Mouse (Mus musculus): ENCODE data around the gene Trpm6. TPM values are rescaled to one million over a fixed set of nuclear protein-coding genes. Genes with fewer than 3 reads are reported as not detected.
A peak's percentile ranks its signal among the peaks of the same experiment; 100 is the strongest.

Gene Trpm6
- total RNA-seq, 2 experiments from 2014 or later = 0.20 to 0.25 TPM

GRCm38 (mm10) chr19:18879264-18879663 lies 129.5 kb downstream of the Trpm6 start:
- Histone ChIP-seq H3K27ac (no peak overlapping the region), H3K4me3 (no peak overlapping the region)
- no peak for TF ChIP-seq CTCF (conservative IDR thresholded peaks at IDR 0.05)
- no peak for DNase-seq (ENCODE audit: low spot score in 2 of 2)

- Histone ChIP-seq H3K4me3 (no peak overlapping the region), H3K27ac (no peak overlapping the region)
- DNase-seq (ENCODE audit: low spot score in 2 of 2) = no peak
- TF ChIP-seq CTCF (conservative IDR thresholded peaks at IDR 0.05) = no peak
Observed at GRCm38 (mm10) chr19:18881162-18881561, 131.4 kb downstream of the Trpm6 start.

GRCm38 (mm10) chr19:18887646-18888407 lies 138.0 kb downstream of the Trpm6 start:
- Histone ChIP-seq H3K4me3 (no peak overlapping the region), H3K27ac (peak overlapping the region; percentile 89)
- DNase-seq (ENCODE audit: low spot score in 2 of 2) = no peak
- TF ChIP-seq CTCF (conservative IDR thresholded peaks at IDR 0.05) = no peak

DNA sequence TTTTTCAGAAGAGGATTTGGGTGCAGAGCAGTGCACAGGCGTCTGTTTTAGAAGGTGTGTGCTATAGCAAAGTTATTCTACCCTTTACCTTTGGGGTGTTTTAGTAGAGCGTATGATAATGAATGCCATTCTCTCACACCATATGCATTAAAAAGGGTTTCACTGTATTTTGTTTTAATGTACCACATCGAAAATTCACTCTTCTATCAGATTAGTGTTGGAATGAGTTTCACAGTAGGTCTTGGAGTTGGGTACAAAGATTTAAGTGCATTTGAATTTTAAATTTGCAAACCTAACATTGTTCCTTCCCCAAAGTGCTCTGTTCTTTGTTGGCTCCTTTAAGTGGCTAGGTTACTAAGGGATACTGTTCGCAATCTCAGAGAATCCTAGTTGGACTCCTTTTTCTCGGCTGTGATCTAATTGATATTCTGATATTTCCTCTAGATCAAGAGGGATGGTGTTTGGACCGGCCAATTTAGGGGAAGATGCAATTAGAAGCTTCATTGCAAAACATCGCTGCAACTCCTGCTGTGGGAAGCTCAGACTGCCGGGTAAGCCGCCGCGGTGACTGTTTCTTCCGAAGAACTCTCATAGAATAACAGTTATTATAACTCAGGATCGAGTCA lies 138.8 kb downstream of the Trpm6 start:
- no peak for TF ChIP-seq CTCF (conservative IDR thresholded peaks at IDR 0.05)
- Histone ChIP-seq H3K4me3 (peak overlapping the region; percentile 47), H3K27ac (peak overlapping the region; percentile 89)
- peak; percentile 20 to 60 for DNase-seq (ENCODE audit: low spot score in 2 of 2)

DNA sequence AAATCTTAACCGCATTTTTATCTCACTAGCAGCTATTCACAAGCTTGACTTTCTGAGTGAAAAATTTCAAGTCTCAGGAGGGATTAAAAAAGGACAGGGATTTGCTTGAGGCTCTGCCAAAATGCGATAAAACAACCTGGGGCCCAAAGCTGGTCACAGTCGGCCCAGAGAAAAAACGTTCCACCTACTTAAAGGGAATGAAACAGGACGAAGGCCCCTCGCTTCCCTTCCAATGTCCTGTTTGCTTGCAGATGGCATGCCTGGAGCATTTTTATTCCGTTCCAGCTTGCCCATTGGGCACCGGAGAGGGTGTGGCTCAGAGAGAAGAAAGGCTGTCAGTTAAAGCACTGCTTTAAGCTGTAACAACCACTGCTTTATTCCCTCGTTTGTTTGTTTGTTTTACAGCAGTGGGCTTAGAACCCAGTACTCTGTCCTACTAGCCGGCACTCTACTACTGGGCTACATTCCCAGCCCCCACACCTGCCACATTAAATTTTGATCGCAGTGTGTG lies 139.4 kb downstream of the Trpm6 start:
- DNase-seq (ENCODE audit: low spot score in 2 of 2) = peak; percentile 25 to 62
- TF ChIP-seq CTCF (conservative IDR thresholded peaks at IDR 0.05) = no peak
- Histone ChIP-seq H3K27ac (peak overlapping the region; percentile 89), H3K4me3 (peak overlapping the region; percentile 47)

GRCm38 (mm10) chr19:18889632-18890031 lies 139.8 kb downstream of the Trpm6 start:
- TF ChIP-seq CTCF (conservative IDR thresholded peaks at IDR 0.05) = no peak
- peak overlapping the region; percentile 89 for H3K27ac ChIP-seq
- no peak overlapping the region; the same call in 1 of the 2 replicates for H3K4me3 ChIP-seq
- no peak for DNase-seq (ENCODE audit: low spot score in 2 of 2)

GRCm38 (mm10) chr19:18890216-18890615 lies 140.4 kb downstream of the Trpm6 start:
- TF ChIP-seq CTCF (conservative IDR thresholded peaks at IDR 0.05) = no peak
- peak overlapping the region; percentile 89 for H3K27ac ChIP-seq

DNA sequence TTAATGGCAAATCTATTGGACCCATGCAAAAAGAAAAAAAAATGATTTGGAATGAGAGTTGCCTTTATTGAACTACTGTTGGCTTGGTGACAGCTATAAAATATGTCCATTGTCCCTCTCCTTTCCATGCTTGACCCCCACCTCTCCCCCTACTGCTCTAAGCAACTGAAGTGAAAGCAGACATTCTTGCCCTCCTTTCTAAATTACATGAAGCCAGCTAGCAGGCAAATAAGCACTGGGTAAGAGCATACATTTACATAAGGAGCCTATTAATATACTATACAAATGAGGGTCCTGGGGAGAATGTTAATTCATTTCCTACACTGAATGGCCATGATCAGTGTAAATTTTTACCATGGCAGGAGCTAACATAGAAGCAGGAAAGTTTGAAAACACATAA lies 148.5 kb downstream of the Trpm6 start:
- TF ChIP-seq CTCF (conservative IDR thresholded peaks at IDR 0.05) = no peak
- DNase-seq (ENCODE audit: low spot score in 2 of 2) = no peak

More at GRCm38 (mm10) chr19:18890216-18890615, 140.4 kb downstream of the Trpm6 start:
- DNase-seq (ENCODE audit: low spot score in 2 of 2) = no peak
- H3K4me3 ChIP-seq = no peak overlapping the region

GRCm38 (mm10) chr19:18902041-18902693 lies 152.4 kb downstream of the Trpm6 start:
- peak overlapping the region; percentile 77 for H3K27ac ChIP-seq
- H3K4me3 ChIP-seq = no peak overlapping the region
- TF ChIP-seq CTCF (conservative IDR thresholded peaks at IDR 0.05) = no peak
- DNase-seq (ENCODE audit: low spot score in 2 of 2) = no peak

More for the DNA sequence above, 148.5 kb downstream of the Trpm6 start:
- Histone ChIP-seq H3K4me3 (no peak overlapping the region), H3K27ac (no peak overlapping the region)

DNA sequence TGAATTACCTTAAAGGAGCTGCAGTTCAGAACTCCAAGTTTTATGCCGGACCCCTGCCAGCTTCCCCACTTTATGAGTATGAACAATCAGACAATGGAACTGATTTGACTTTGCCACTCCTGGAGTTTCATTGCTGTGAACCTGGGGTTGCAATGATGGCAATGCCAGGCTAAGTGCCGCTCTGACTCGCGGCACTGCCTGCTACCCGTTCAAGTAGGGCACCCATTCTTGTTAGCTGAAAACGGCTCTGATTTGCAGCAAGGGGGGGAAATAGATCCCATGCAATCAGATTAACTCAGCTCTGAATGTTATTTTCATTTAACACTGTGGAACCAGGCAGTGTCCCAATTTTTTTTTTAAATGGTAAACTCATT lies 152.9 kb downstream of the Trpm6 start:
- Histone ChIP-seq H3K4me3 (no peak overlapping the region), H3K27ac (peak overlapping the region; percentile 77)
- TF ChIP-seq CTCF (conservative IDR thresholded peaks at IDR 0.05) = no peak
- no peak for DNase-seq (ENCODE audit: low spot score in 2 of 2)

DNA sequence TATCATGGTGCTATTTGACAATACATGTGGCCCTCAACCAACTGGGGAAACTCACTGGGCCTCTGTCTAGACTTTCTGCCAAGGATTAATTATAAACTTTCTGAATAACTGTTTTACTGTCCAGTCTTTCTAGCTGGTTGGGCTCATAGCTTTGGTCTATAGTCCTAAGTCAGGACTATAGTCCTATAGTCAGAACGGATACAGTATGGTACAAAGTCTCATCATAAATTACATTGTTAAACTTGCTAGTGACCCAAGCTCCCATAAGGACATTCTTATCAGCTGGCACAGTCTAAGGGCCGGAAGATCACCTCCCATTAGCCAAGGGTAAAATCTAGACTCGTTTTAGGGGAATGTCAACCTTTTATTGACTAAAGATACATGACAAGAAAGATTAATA lies 155.7 kb downstream of the Trpm6 start:
- Histone ChIP-seq H3K27ac (no peak overlapping the region), H3K4me3 (no peak overlapping the region)
- no peak for TF ChIP-seq CTCF (conservative IDR thresholded peaks at IDR 0.05)
- no peak for DNase-seq (ENCODE audit: low spot score in 2 of 2)

- Histone ChIP-seq H3K27ac (no peak overlapping the region), H3K4me3 (no peak overlapping the region)
- DNase-seq (ENCODE audit: low spot score in 2 of 2) = no peak
- TF ChIP-seq CTCF (conservative IDR thresholded peaks at IDR 0.05) = no peak
Observed at GRCm38 (mm10) chr19:18909641-18910040, 159.9 kb downstream of the Trpm6 start.

DNA sequence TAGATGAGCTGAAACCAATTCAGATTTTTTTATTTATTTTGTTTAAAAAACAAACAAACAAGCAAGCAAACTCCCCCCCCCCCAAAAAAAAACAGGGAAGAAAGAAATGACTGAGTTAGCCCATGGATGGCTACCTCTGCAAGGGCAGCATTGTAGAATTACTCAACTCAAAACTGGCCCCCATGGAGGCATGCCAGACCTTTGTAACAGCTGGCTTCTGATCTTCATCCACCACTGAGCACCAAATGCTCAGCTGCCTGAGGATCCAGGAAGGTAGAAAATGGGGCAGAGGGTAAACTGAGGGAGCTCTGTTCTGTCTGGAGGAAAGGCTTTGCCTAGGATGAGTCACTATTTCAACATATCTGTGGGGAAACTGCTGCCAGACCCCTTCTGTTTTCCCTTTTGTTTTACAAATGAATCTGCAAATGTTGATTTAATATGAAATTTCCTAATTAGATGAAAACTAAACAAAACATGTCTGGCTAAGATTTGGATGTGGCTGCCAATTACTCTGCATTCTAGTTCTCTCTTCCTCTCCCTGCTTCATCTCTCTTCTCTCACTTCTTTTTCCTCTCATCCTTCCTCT lies 162.1 kb downstream of the Trpm6 start:
- Histone ChIP-seq H3K27ac (no peak overlapping the region), H3K4me3 (no peak overlapping the region)
- no peak for TF ChIP-seq CTCF (conservative IDR thresholded peaks at IDR 0.05)
- DNase-seq (ENCODE audit: low spot score in 2 of 2) = no peak
